Mouse (Mus musculus): ENCODE measurements around the gene Wbp1l. TPM values are rescaled to one million over a fixed set of nuclear protein-coding genes. Genes with fewer than 3 reads are reported as not detected.
A peak's percentile ranks its signal among the peaks of the same experiment; 100 is the strongest.
"Not testable (repeated sequence)": the region's sequence is repeated elsewhere in the genome, so short reads cannot be mapped to it uniquely, and the experiment has no call there.

Wbp1l gene
- 14.9 and 17.3 TPM in 2 replicates for polyA plus RNA-seq (2015; fragmentation: Nextera tagmentation; extraction: Ambion mirVana)

DNA sequence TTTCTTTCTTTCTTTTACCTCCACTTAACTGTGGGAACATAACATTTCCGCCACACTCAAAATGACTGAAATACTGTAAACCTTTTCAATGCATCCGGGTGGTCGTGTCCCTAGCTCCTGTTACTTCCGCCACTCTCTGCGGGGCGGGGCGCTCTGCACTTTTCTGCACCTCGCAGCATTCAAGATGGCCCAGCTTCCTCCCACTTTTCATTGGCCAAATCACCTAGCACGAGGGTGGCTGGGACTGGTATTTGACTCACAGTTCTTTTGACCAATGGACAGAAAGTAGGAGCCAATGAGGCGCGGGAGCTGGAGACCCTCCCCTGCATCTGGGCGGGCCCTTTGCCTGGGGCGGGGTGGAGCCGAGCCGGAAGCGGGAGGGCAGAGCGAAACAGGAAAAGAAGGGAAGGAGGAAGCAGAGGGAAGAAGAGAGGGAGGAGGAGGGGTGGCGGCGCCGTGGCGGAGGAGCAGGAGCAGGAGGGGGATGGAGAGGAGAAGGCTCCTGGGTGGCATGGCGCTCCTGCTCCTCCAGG is at the start of gene Wbp1l:
TSS of gene Wbp1l (plus strand) at position 365 of the 533 bp plus-strand sequence.
- H3K9me3 ChIP-seq (replicated peaks) = no peaks in the 10 kb centered on the region
- WGBS (ENCODE audit: insufficient replicate concordance) = under 1% methylated on average over 22 of the region's 22 CpGs
- H3K36me3 ChIP-seq = peaks cover 19% of the 10 kb centered on the region; the same call in 1 of the 2 replicates
- DNase-seq (peak; percentile 97), ATAC-seq (ENCODE audit: low read depth) (peak; percentile 98)
- no peaks in the 10 kb centered on the region for H3K27me3 ChIP-seq
- peak within 1 kb of the TSS; percentile 93 for H3K4me2 ChIP-seq
- H3K27ac ChIP-seq = peak within 1 kb of the TSS; percentile 74
- peak within 1 kb of the TSS; percentile 96 for H3K4me3 ChIP-seq (replicated peaks)
- peak within 1 kb of the TSS; percentile 89 for H3K9ac ChIP-seq
- H3K4me1 ChIP-seq (replicated peaks) = peaks cover 47% of the 10 kb centered on the region

DNA sequence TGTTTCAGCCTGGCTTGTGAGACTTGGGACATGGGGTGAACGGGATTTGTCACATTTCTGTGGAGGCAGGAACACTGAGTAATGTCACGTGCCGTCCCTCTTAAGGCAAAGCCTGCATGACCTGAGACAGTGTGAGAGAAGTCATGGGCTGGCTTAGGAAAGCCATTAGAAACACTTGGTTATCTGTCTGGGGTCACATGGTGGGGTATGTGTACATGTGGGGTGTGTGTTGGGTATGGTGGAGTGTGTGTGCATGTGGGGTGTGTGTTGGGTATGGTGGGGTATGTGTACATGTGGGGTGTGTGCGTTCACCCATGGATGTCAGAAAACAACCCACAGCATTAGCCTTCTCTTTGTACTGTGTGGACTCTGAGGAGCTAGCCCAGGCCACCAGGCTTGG is 48.5 kb upstream of the Wbp1l start:
- WGBS (ENCODE audit: insufficient replicate concordance) = 81% methylated on average over 4 of the region's 4 CpGs
- Histone ChIP-seq H3K4me2 (no peak overlapping the region), H3K27ac (no peak overlapping the region), H3K9ac (no peak overlapping the region), H3K4me1 (replicated peaks) (peaks cover 35% of the 10 kb centered on the region), H3K36me3 (peaks cover 19% of the 10 kb centered on the region; the same call in 1 of the 2 replicates), H3K4me3 (replicated peaks) (no peak overlapping the region), H3K27me3 (no peaks in the 10 kb centered on the region), H3K9me3 (replicated peaks) (no peaks in the 10 kb centered on the region)
- ATAC-seq (ENCODE audit: low read depth) (no peak), DNase-seq (no peak)

DNA sequence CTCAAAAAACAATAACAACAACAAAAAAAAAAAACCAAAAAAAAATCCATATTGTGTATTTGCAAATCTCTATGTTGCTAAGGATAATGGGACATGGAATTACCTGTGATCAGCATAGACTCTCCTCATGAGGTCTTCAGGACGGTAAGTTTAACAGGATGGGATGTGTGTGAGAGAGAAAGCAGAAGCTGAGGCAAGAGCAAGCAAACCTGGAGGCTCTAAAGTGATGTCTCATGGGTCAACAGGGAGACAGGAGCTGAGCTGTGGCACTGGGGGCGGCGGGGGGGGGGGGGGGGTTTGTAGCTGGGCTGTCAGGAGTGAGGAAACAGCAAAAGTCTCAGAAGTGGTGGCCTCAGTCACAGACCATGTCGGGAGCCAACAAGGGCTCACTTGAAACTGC is 46.4 kb upstream of the Wbp1l start:
- WGBS (ENCODE audit: insufficient replicate concordance) = 48% methylated on average over 4 of the region's 4 CpGs
- DNase-seq (no peak), ATAC-seq (ENCODE audit: low read depth) (no peak)
- Histone ChIP-seq H3K4me3 (replicated peaks) (no peak overlapping the region), H3K36me3 (peaks cover 15% of the 10 kb centered on the region; the same call in 1 of the 2 replicates), H3K9me3 (replicated peaks) (no peaks in the 10 kb centered on the region), H3K4me1 (replicated peaks) (peaks cover 30% of the 10 kb centered on the region), H3K27me3 (no peaks in the 10 kb centered on the region), H3K9ac (no peak overlapping the region), H3K4me2 (no peak overlapping the region), H3K27ac (0 out of 2 replicates have a peak overlapping the region, but pooled peaks have one; percentile 90)

DNA sequence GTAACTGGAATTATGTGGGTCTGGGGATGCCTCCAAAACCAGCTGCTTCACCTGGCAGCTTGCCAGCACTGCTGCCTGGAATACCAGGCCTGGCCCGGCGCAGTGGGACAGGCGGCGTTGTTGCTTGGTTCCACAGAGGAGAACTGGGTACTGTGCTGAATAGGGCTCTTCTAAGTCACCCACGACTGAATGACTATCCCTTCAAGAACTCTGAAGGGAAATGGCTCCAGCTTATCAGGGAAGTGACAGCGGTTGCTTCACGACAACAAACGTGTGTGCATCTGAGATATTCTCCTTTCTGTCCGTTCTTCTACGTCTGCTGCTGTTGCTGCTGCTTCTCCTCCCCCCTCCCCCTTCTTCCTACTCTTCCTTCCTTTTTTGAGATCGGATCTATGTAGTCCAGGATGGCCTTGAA is 45.3 kb upstream of the Wbp1l start:
- Histone ChIP-seq H3K4me1 (replicated peaks) (peaks cover 29% of the 10 kb centered on the region), H3K36me3 (peaks cover 13% of the 10 kb centered on the region; the same call in 1 of the 2 replicates), H3K4me3 (replicated peaks) (no peak overlapping the region; the same call in 1 of the 2 replicates), H3K27ac (peak overlapping the region; percentile 90), H3K4me2 (peak overlapping the region; percentile 57), H3K9me3 (replicated peaks) (no peaks in the 10 kb centered on the region), H3K9ac (peak overlapping the region; percentile 62), H3K27me3 (no peaks in the 10 kb centered on the region)
- DNase-seq = peak; percentile 64
- 9% methylated on average over 11 of the region's 11 CpGs for WGBS (ENCODE audit: insufficient replicate concordance)
- peak; percentile 92 for ATAC-seq (ENCODE audit: low read depth)

DNA sequence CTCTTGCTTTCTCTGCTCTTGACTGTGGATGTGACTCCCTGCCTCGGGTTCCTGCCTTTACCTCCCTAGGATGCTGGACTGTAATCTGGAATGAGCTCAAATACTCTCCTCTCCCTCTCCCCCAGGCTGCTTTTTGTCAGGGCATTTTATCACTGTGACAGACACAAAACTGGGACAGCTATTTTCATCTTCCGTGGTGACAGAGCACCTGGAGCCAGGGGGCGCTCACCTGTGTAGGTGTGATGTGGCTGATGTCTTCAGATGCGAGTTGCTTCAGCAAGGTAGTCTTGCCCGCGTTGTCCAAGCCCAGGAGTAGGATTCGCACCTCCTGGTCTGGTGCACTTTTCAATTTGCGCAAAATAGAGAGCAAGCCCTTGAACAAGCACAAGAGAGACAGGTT is 40.9 kb upstream of the Wbp1l start:
- no peaks in the 10 kb centered on the region for H3K9me3 ChIP-seq (replicated peaks)
- no peak overlapping the region for H3K9ac ChIP-seq
- H3K4me2 ChIP-seq = no peak overlapping the region
- no peak overlapping the region for H3K4me3 ChIP-seq (replicated peaks)
- no peak overlapping the region for H3K27ac ChIP-seq
- H3K4me1 ChIP-seq (replicated peaks) = peaks cover 36% of the 10 kb centered on the region
- no peaks in the 10 kb centered on the region for H3K36me3 ChIP-seq
- ATAC-seq (ENCODE audit: low read depth) (no peak), DNase-seq (no peak)
- H3K27me3 ChIP-seq = no peaks in the 10 kb centered on the region
- WGBS (ENCODE audit: insufficient replicate concordance) = 77% methylated on average over 8 of the region's 8 CpGs

DNA sequence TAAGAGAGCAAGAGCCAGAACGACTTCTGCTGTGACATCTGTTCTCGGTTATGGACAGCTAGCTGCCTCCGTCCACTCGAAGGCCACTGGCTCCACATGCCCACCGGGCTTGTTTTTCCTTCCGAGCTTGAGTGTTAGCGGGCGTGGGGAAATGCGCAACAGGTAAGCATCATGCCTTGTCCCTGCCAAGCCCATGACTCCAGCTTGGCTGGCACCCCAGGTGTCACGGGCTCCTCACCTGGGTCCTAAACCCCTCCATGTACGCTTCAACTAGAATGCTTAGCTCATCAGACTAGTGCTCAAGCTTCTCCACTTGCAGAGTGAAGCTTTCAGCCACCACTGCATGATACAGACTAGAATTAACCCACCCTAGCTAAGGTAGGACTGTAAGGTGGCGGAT is 40.3 kb upstream of the Wbp1l start:
- Histone ChIP-seq H3K9me3 (replicated peaks) (no peaks in the 10 kb centered on the region), H3K36me3 (no peaks in the 10 kb centered on the region), H3K27ac (no peak overlapping the region), H3K4me1 (replicated peaks) (peaks cover 30% of the 10 kb centered on the region), H3K4me3 (replicated peaks) (no peak overlapping the region), H3K27me3 (no peaks in the 10 kb centered on the region), H3K4me2 (no peak overlapping the region), H3K9ac (no peak overlapping the region)
- no peak for DNase-seq
- ATAC-seq (ENCODE audit: low read depth) = no peak
- WGBS (ENCODE audit: insufficient replicate concordance) = 74% methylated on average over 12 of the region's 12 CpGs

DNA sequence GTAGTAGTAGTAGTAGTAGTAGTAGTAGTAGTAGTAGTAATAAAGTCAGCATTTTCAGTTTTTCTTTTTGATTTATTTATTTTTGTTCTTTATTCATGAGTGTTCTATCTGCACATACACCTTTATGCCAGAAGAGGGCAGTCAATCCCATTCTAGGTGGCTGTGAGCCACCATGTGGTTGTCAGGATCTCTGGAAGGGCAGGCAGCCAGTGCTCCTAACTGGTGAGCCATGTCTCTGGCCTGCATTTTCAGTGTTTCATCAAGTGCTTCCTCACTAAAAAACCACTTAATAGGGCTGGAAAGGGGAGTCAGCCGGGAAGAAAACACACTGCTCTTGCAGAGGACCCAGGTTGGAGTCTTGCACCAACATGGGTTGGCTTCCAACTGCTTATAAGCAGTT is 36.8 kb upstream of the Wbp1l start:
- Histone ChIP-seq H3K9me3 (replicated peaks) (no peaks in the 10 kb centered on the region), H3K27ac (no peak overlapping the region), H3K9ac (no peak overlapping the region), H3K36me3 (no peaks in the 10 kb centered on the region), H3K4me2 (no peak overlapping the region), H3K4me3 (replicated peaks) (no peak overlapping the region), H3K4me1 (replicated peaks) (peaks cover 18% of the 10 kb centered on the region), H3K27me3 (no peaks in the 10 kb centered on the region)
- 28% methylated on average over 1 of the region's 1 CpGs for WGBS (ENCODE audit: insufficient replicate concordance)
- DNase-seq (peak; percentile 31), ATAC-seq (ENCODE audit: low read depth) (0 out of 2 replicates have a peak, but pooled peaks have one; percentile 47)

DNA sequence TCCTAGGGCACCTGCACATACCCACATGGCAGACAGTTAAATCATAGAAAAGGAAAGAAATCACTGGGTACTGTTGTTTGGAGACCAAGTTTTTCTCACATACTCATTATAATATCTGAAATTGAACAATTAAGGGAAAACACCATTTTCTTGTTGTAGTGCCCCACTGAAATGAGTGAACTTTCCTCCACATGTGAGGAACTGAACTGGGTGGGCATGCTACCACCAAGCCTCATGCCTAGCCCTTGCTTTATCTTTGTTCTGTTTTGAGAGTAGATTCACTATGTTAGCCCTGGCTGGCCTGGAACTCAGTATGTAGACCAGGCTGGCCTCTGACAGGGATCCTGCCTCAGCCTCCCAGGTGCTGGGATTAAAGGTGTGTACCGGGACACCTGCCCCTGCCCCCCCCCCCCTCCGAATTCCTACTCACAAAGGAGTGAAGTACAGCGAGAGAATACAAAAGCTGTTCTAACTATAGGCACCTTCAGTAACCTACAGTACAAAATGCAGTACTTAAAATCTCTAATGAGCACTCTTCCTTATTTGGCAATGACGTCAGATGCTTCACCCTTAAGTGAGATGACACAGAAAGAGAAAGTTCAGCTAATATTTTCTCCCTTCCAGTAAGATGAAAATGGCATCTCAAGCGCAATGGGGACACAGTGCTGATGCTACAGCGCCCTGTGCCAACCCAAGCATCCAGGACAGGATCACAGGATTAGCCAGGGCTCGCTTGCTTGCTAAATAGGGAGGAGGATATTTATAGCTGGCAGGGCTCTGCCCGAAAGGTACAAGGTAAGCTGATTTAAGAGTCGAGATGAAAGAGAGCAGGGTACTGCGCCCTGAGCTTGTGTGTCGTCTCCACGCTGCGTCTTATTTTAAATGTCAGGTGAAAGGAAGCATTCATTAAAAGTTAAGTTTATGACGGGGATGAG is 36.0 kb upstream of the Wbp1l start:
- DNase-seq (no peak), ATAC-seq (ENCODE audit: low read depth) (no peak)
- no peak overlapping the region for H3K9ac ChIP-seq
- no peak overlapping the region for H3K4me2 ChIP-seq
- no peaks in the 10 kb centered on the region for H3K36me3 ChIP-seq
- H3K27me3 ChIP-seq = no peaks in the 10 kb centered on the region
- no peaks in the 10 kb centered on the region for H3K9me3 ChIP-seq (replicated peaks)
- peaks cover 20% of the 10 kb centered on the region for H3K4me1 ChIP-seq (replicated peaks)
- H3K4me3 ChIP-seq (replicated peaks) = no peak overlapping the region
- no peak overlapping the region for H3K27ac ChIP-seq
- WGBS (ENCODE audit: insufficient replicate concordance) = 77% methylated on average over 14 of the region's 14 CpGs

DNA sequence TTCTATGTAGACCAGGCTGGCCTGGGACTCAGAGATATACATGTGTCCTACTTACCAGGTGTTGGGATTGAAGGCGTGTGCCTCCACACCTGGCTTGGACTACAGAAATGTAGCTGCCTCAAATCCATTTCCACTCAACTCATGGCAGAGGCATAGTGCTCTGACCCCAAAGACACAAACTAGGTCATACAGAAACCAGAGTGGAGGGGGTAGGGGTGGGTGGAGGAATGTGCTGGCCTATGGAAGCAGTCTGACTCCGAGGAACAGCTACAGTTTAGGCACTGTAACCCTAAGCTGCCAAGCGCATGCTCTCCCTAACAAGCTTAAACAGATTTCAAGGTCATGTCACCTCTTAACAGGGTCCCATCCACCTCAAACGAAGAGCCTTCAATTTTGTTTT is 35.3 kb upstream of the Wbp1l start:
- Histone ChIP-seq H3K9me3 (replicated peaks) (no peaks in the 10 kb centered on the region), H3K4me3 (replicated peaks) (no peak overlapping the region), H3K9ac (no peak overlapping the region), H3K4me2 (no peak overlapping the region), H3K27ac (no peak overlapping the region), H3K36me3 (no peaks in the 10 kb centered on the region), H3K4me1 (replicated peaks) (peaks cover 20% of the 10 kb centered on the region), H3K27me3 (no peaks in the 10 kb centered on the region)
- ATAC-seq (ENCODE audit: low read depth) (no peak), DNase-seq (no peak)
- WGBS (ENCODE audit: insufficient replicate concordance) = 71% methylated on average over 4 of the region's 4 CpGs

DNA sequence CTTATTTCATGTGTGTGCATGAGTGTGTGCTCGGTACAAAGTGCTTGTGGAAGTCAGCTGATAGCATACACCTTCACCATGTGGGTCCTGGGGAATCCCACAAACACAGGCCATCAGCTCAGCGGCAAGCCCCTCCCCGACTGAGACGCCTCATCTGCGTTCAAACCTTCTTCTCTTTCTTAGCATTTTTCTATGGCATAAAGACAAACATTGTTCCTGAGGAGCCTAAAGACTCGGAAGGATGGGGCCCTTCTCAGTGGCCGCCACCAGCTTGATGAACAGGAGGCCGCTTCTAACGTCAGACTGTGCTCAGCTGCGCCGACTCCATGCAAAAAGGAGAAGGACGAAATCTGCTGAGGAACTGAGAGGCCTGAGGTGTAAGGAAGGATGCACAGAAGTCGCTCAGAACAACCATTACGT is 34.8 kb upstream of the Wbp1l start:
- no peak for ATAC-seq (ENCODE audit: low read depth)

DNA sequence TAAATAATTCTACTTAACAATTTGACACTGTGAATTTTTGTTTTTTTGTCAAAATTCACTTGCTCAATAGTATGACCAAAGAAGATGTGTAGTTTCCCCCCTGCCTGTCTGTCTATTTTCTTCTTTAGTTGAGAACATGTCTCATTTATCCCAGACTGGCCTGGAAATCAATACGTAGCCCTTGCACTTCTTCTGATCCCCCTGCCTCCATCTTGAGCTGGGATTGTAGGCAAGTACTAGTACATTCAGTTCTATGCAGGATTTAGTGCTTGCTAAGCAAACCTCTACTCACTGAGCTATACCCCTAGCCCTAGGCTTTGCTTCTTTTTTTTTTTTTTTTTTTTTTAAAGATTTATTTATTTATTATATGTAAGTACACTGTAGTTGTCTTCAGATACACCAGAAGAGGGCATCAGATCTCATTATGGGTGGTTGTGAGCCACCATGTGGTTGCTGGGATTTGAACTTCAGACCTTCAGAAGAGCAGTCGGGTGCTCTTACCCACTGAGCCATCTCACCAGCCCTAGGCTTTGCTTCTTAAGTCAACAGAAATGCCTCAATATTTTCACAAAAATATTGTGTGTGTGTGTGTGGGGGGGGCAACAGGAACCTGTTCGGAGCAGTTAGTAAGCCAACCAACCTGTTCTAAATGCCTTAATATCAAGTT is 27.5 kb upstream of the Wbp1l start:
- H3K9me3 ChIP-seq (replicated peaks); H3K27me3 ChIP-seq; ATAC-seq (ENCODE audit: low read depth); H3K36me3 ChIP-seq; H3K27ac ChIP-seq; DNase-seq; H3K9ac ChIP-seq: not testable (repeated sequence)
- 0 out of 2 replicates have a peak overlapping the region, but pooled peaks have one; percentile 98 for H3K4me2 ChIP-seq
- 0 out of 2 replicates have a peak overlapping the region, but pooled peaks have one; percentile 76 for H3K4me3 ChIP-seq (replicated peaks)
- WGBS (ENCODE audit: insufficient replicate concordance) = 77% methylated on average over 3 of the region's 3 CpGs
- H3K4me1 ChIP-seq (replicated peaks) = peaks cover 44% of the 10 kb centered on the region

More for the DNA sequence above, 34.8 kb upstream of the Wbp1l start:
- 71% methylated on average over 14 of the region's 14 CpGs for WGBS (ENCODE audit: insufficient replicate concordance)
- no peak overlapping the region for H3K27ac ChIP-seq
- no peak for DNase-seq
- H3K4me3 ChIP-seq (replicated peaks) = no peak overlapping the region
- H3K27me3 ChIP-seq = no peaks in the 10 kb centered on the region
- H3K4me2 ChIP-seq = no peak overlapping the region
- H3K36me3 ChIP-seq = no peaks in the 10 kb centered on the region
- no peak overlapping the region for H3K9ac ChIP-seq
- no peaks in the 10 kb centered on the region for H3K9me3 ChIP-seq (replicated peaks)
- peaks cover 15% of the 10 kb centered on the region for H3K4me1 ChIP-seq (replicated peaks)

All from liver, embryonic 13.5 days (tissue).